Mouse (Mus musculus) thymus, postnatal 25 days (tissue): ENCODE data around the gene Sim2.

ENCODE experiments used
- DNase-seq: peaks from one replicate; pipeline ENCODE4 v3.0.0; 2022

Sim2 gene

GRCm38 (mm10) chr16:94097724-94098455, 13.2 kb downstream of the Sim2 start:
- DNase-seq = no peak

- no peak for DNase-seq
Measured at GRCm38 (mm10) chr16:94113160-94113559, 28.4 kb downstream of the Sim2 start.

GRCm38 (mm10) chr16:94114693-94115092, 30.0 kb downstream of the Sim2 start:
- DNase-seq = no peak

- DNase-seq = no peak
Measured at GRCm38 (mm10) chr16:94117333-94117732, 32.6 kb downstream of the Sim2 start.

- no peak for DNase-seq
Measured at GRCm38 (mm10) chr16:94118394-94118793, 33.7 kb downstream of the Sim2 start.

- no peak for DNase-seq
Measured at GRCm38 (mm10) chr16:94122347-94122746, 37.6 kb downstream of the Sim2 start.

- DNase-seq = no peak
Measured at GRCm38 (mm10) chr16:94123247-94123646, 38.5 kb downstream of the Sim2 start.

- no peak for DNase-seq
Measured at GRCm38 (mm10) chr16:94125172-94125981, 40.6 kb downstream of the Sim2 start.

- DNase-seq = no peak
Measured at GRCm38 (mm10) chr16:94126200-94126599, 41.5 kb downstream of the Sim2 start.

- DNase-seq = no peak
Measured at GRCm38 (mm10) chr16:94128236-94128835, 43.6 kb downstream of the Sim2 start.

GRCm38 (mm10) chr16:94134218-94134617, 49.5 kb downstream of the Sim2 start:
- no peak for DNase-seq

GRCm38 (mm10) chr16:94140746-94141145, 56.0 kb downstream of the Sim2 start:
- DNase-seq = no peak

- DNase-seq = no peak
Measured at GRCm38 (mm10) chr16:94143325-94143724, 58.6 kb downstream of the Sim2 start.

- no peak for DNase-seq
Measured at GRCm38 (mm10) chr16:94148139-94148538, 63.4 kb downstream of the Sim2 start.

- DNase-seq = no peak
Measured at GRCm38 (mm10) chr16:94150125-94151103, 65.7 kb downstream of the Sim2 start.

GRCm38 (mm10) chr16:94155041-94155653, 70.4 kb downstream of the Sim2 start:
- DNase-seq = no peak

GRCm38 (mm10) chr16:94157819-94158218, 73.1 kb downstream of the Sim2 start:
- DNase-seq = no peak

GRCm38 (mm10) chr16:94162000-94162399, 77.3 kb downstream of the Sim2 start:
- no peak for DNase-seq

GRCm38 (mm10) chr16:94163051-94163450, 78.3 kb downstream of the Sim2 start:
- no peak for DNase-seq

- DNase-seq = no peak
Measured at GRCm38 (mm10) chr16:94164236-94164635, 79.5 kb downstream of the Sim2 start.

GRCm38 (mm10) chr16:94164978-94165377, 80.2 kb downstream of the Sim2 start:
- DNase-seq = no peak
